Mouse (Mus musculus) gastrocnemius, postnatal 10 days (tissue): Measurements from ENCODE around the gene Pign. TPM values are rescaled to one million over a fixed set of nuclear protein-coding genes. Genes with fewer than 3 reads are reported as not detected.

Experiments
- DNase-seq: peaks from one replicate; pipeline ENCODE4 v3.0.0; 2021; ENCODE audit warnings: mixed read lengths
- microRNA-seq, 2 experiments: library from miRNA; unstranded; fragments of <30 nt; microRNA quantifications; one replicate each; pipeline ENCODE4 v1.2.0; 2021
- total RNA-seq, 2 experiments: library from RNA; stranded (reverse); gene quantifications; 2 replicates each; pipeline ENCODE4 v1.2.3; 2021

The Pign gene
- total RNA-seq, 2 experiments from 2014 or later = 10.4 to 13.5 TPM

DNA sequence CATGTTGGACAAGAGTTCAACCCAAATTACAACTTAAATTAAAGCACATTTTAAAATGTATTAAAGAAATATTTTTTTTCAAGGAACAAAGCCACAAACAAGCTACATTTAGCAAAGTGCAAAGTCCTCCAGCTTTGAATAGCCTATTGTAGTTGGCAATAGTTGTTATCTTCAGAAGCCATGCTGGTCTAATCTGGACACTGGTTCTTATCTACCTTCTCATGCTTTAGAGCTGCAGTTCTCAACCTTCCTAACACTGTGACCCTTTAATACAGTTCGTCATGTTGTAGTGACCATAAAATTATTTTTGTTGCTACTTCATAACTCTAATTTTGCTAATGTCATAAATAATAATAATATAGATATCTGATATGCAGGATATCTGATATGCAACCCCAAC is 99.2 kb downstream of the Pign start:
- no peak for DNase-seq

DNA sequence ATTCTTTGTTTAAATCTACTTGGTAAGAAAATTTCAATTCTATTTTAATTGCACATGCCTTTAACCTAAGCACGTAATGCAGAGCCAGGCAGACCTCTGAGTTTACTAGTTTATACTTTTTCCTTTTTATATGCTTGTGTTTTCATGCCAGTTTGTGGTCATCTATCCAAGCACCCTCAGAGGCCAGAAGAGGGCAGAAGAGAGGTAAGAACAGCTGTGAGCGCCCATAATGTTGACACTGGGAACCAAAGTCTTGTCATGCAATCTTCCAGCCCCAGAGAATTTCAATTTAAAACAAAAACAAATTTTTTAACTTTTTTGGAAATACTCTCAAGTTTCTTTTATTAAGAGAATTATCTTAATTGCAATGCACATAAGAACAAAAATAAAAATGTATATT is 99.7 kb downstream of the Pign start:
- DNase-seq = no peak

DNA sequence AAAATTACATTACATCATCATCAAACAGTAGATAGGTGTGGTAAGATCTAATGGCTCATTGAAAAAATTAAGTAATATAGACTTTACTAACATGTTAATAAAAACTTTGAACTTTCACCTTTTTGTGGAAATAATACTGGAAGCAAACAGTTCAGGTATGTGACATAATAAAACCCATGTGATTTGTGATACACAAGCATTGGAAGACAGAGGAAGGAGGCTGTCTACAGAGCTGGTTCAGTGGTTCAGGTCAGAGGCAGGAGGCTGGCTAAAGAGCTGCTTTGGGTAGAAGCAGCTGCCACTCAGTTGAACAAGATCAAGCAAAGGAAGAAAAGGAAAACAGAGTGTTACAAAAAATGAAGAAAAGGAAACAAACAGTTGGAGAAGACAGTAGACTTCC is 107.4 kb downstream of the Pign start:
- no peak for DNase-seq

DNA sequence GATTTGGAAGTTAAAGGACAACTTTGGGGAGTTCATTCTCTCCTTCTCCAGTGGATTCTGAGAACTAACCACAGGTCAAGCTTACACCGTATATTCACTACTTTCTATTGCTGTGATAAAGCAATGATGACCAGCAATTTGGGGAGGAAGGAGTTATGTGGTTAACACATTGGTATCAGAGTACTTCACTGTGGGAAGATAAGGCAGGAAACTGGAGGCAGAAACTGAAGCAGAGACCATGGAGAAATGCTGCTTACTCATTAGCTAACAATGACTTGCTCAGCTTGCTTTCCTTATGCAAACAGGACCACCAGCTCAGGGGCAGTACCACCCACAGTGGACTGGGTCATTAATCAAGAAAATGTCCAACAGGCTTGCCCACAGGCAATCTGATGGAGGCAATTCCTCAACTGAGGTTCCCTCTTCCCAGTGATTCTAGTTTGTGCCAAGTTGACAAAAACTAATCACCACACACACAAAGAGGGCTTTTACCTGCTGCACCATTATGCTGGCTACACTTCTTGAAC is 108.2 kb downstream of the Pign start:
- DNase-seq = no peak

DNA sequence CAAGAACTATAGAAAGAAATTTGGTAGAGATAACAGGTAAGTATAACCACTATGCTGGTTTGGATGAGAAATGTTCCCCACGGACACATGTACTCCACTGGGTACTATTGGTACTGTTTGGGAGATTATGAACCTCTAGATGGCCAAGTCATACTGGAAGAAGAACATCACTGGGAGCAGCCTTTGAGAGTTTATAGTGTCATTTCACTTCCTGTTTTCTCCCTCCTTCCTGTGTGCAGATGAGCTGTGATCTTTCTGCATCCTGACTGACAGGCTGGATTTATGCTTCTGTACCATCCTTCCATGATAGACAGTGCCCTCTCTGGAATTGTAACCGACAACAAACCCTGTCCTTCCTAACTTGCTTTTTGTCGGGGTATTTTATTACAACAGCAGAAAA is 110.3 kb downstream of the Pign start:
- no peak for DNase-seq

DNA sequence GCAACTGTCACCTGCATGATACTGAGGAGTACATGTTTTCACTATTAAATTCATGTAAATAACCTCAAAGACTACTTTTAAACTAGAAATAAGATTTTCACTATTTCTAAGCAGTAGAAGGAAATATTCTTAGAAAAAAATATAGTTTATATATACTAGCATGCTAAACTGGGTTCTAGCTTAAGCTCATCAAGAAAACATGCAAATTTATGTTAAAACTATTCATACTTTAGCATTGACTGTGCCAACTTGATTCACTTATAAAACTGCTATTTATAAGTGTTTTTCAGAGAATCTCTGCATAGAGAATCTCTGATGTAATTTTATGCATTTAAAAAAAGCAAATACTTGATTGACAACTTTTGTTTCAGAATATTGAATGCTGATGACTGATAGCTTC is 113.3 kb downstream of the Pign start:
- DNase-seq = no peak

DNA sequence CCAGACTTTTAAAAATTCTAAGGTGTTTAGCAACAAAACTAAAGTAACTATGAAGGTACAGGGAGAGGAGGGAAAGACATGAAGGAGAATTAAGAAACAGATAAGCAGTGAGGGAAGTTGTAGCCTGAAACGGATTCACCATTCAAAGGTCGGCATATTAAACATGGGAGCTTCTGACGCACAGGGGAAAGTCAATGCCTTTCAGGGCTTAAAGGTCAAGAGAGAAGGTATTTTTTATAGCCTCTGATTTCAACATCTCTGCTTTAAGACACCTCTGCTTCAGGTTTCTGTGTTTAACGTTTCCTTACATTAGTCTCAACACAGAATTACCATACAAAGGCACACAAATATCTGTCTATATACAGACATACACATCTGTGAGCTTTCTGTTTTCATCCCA is 113.8 kb downstream of the Pign start:
- DNase-seq = no peak

DNA sequence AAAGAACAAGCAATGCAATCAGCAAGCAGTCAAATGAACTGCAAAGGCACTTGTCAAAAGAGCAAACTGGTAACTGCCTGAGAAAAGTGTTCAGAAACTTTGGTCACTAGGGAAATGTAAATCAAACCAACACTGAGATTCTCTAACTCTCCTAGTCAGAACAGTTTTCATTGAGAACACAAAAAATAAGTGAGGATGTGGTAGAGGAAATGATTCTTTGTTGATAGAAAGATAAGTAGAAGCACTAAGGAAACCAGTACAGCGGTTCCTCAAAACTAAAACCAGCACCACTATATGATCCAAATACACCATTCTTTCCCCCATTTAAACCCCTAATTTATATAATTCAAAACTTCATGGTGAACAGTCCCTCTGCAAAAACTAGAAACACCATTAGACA is 120.4 kb downstream of the Pign start:
- no peak for DNase-seq

DNA sequence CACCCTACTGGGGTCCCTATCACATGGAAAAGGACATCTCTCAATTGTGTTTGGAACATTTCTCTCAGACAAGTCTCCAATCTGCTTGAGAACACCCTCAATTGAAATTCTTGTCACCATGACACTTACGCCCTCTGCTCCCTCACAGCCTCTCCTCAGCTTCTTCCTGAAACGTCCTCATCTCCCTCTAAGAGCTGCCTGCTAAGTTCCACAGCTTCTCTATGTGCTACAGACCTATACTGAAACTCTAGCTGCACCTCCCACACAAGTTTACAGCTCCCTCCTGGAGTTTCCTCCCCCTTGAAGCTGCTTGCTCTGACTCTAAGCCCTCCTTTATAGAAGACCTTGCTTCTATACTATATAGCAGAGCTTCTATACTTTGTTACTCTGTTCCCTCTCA is 139.7 kb downstream of the Pign start:
- DNase-seq = no peak

DNA sequence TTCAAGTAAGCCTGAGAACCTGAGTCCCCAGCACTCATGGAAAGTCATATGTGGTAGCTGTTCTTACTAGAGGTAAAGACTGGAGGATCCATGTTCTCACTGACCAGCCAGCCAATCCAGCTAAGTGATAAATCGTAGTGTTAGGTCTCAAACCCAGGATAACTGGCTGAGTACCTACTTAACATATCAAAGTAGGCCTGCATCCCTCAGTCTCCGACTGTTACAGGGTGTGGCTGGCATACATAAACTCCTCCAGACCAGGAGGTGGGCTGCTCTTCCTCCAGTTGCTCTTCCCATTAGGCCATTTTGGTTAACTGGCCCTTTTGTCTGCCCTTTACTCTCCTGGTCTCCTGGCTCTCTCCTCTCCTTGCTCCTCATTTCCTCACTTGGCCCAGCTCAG is 141.2 kb downstream of the Pign start:
- DNase-seq = no peak

DNA sequence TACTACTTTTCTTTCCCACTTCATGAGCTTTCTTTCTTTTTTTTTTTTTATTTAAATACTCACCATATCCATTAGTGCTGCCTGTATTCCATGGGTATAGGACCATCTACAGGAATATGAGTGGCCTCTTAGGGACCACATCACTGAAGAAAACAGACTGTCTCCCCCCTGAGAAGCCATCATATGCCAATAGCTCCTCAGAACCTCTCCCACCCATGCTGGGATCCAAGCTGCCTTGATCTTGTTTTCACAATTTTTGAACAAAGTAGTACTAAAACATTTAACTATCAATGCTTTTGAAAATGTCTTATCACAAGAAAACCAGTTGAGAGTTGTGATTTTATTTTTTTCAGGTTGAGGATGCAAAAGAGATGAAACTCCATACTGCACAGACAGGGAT is 145.4 kb downstream of the Pign start:
- no peak for DNase-seq

DNA sequence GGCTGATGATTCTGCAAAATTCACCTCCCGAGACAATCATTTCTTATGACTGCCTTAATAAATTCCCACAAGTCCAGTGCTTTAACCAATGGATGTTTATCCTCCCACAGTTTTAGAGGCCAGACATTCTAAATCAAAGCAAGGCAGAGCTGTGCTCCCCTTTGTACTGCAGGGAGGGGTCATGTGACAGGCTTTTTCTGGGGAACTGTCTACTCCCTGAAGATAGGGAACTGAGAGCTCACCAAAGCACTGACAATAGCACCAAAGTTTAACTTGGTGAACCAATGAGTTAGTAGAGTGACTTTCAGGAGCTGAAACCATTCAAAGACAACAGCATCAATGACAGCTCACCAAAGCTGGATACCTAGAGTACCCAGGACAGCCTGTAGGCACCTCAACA is 156.4 kb downstream of the Pign start:
- no peak for DNase-seq

DNA sequence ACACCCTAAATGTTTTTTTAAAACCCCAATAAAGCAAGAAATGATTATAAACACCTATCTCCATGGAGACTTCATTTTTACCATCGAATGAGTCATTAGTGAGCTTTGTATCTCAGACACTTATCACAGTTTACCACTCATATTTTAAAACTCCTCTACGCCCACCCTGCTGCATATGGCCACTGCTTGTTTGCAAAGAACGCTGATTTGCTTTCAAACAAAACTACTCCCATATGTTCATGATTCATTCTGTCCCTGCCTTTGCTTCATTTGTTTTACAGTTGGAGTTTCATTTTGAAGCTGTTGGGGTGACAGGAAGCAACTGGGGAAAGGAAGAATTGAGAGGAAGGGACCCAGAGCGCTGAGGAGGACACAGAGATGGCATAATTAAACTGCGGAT is 170.9 kb downstream of the Pign start:
- DNase-seq = no peak

DNA sequence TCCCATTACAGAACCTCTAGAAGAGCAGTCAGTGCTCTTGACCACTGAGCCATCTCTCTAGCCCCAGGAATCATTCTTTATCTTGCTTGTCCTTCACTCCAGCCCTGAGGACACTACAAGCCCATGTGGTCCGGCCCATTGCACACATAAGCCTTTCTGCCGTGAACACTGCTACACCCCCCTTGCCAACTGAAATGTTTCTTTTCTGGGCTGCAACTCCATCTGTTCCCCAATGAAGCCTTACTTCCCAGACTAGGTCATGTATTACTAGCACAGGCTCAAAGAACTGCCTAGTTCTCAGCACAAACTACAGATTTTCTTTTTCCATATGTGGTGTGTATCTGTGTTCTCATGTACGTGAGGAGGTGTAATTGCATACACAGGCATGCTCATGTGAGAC is 174.0 kb downstream of the Pign start:
- DNase-seq = no peak

DNA sequence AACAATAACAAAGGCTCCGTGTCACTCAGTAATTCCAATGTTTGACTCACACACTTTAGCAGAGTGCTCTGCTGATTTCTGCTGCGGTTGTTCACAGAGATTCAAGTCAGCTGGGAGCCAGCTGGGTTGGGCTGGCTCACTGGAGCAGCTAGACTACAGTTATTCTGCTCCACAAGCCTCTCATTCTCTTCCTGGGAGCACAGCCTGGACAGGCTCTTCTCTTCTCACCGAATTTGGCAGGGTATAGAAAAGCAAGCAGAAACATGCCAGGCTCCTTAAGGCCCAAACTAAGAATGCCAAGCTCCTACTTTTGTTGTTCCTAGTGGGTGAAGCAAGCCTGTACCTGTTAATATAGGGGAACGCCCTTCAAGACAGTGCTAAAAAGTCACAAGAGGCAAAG is 176.4 kb downstream of the Pign start:
- DNase-seq = no peak

Small RNA genes within 50 kb of the gene (microRNA-seq; reads per million reads assigned to microRNA genes)
- gene Gm22426 = 0 reads per million in 2 experiments

Other genes starting within 250 kb of the Pign start
- 10 to 100 TPM; 14.5 to 20.4 TPM for gene Relch, start 184 bp upstream of the Pign start, total RNA-seq
- gene Tnfrsf11a, start 117.0 kb upstream of the Pign start, total RNA-seq = 1 to 10 TPM; 1.3 to 2.3 TPM